ENCODE assay signal across 17 mouse cellular contexts in genomic region chr17:75258427-75258826, GRCm38 (mm10).
"Had no signal": no experiment of that assay in that cellular context is flagged by ENCODE, and none has a peak within 500 bp of the region (broad histone marks: within the 10 kb centered on the region; RNA-seq: fewer than 3 reads in every experiment).

No protein-coding gene starts in this region.

- H3K4me2 ChIP-seq: liver, embryonic 15.5 days; lung, embryonic 15.5 days; midbrain, embryonic 13.5 days; midbrain, embryonic 15.5 days; neural tube, embryonic 12.5 days; stomach, embryonic 15.5 days had no signal

- H3K27me3 ChIP-seq: liver, embryonic 15.5 days; lung, embryonic 15.5 days; megakaryocyte, embryonic 14.5 days; midbrain, embryonic 13.5 days; midbrain, embryonic 15.5 days; neural tube, embryonic 12.5 days; stomach, embryonic 15.5 days had no signal

- H3K9ac ChIP-seq: liver, embryonic 15.5 days; liver, postnatal 0 days; lung, embryonic 15.5 days; midbrain, embryonic 13.5 days; midbrain, embryonic 15.5 days; neural tube, embryonic 12.5 days; stomach, embryonic 15.5 days had no signal

- H3K36me3 ChIP-seq: liver, embryonic 15.5 days; lung, embryonic 15.5 days; midbrain, embryonic 13.5 days; midbrain, embryonic 15.5 days; neural tube, embryonic 12.5 days; stomach, embryonic 15.5 days had no signal

- ATAC-seq: liver, postnatal 0 days; lung, postnatal 0 days; midbrain, embryonic 13.5 days; midbrain, embryonic 15.5 days had no signal

- H3K27ac ChIP-seq: liver, embryonic 15.5 days; lung, embryonic 15.5 days; macrophage; midbrain, embryonic 13.5 days; midbrain, embryonic 15.5 days; neural tube, embryonic 12.5 days; stomach, embryonic 15.5 days had no signal

- H3K4me1 ChIP-seq: liver, embryonic 15.5 days; lung, embryonic 15.5 days; midbrain, embryonic 13.5 days; midbrain, embryonic 15.5 days; neural tube, embryonic 12.5 days; stomach, embryonic 15.5 days had no signal

- DNase-seq: liver, postnatal 0 days; lung, adult 2 months; lung, postnatal 14 days; lung, postnatal 36 days; right cerebral cortex, postnatal 14 days; thymus, adult 18-20 months; thymus, postnatal 14 days; thymus, postnatal 36 days had no signal

- H3K9me3 ChIP-seq: liver, embryonic 15.5 days; lung, embryonic 15.5 days; megakaryocyte, embryonic 14.5 days; midbrain, embryonic 13.5 days; midbrain, embryonic 15.5 days; neural tube, embryonic 12.5 days; stomach, embryonic 15.5 days had no signal

- H3K4me3 ChIP-seq: liver, embryonic 15.5 days; lung, embryonic 15.5 days; megakaryocyte, embryonic 14.5 days; midbrain, embryonic 13.5 days; midbrain, embryonic 15.5 days; neural tube, embryonic 12.5 days; stomach, embryonic 15.5 days had no signal
